Mouse (Mus musculus) mesoderm, embryonic 11.5 days (tissue): ENCODE measurements at regions not wholly inside any gene's neighbourhood (a gene's known extent, or its start where the extent isn't known, plus 50 kb on each side); places are given as distances from the start of the nearest gene placed in this dataset.

Source experiments
- DNase-seq: peaks from one replicate; pipeline ENCODE4 v3.0.0-alpha.2; 2012; ENCODE audit warnings: low read depth, low spot score

DNA sequence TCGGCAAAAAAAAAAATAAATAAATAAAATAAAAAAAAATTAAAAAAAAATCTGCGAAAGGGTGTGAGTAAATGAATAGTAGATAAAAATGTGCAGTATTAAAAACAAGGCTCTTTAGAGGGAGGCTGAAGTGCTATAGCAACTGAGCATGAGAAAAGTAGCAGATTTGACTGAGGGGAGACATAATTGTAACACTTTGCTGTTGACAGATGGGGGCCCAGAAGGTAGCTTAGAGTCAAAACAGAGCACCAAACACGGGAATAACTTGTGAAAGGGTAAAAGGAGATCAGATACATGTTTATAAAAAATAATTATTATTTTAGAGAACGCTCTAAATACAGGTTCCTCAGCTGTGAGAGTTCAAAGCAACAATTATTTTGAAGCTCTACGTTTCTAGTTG lies 605.1 kb downstream of the Tmem182 start:
- DNase-seq, result no peak

DNA sequence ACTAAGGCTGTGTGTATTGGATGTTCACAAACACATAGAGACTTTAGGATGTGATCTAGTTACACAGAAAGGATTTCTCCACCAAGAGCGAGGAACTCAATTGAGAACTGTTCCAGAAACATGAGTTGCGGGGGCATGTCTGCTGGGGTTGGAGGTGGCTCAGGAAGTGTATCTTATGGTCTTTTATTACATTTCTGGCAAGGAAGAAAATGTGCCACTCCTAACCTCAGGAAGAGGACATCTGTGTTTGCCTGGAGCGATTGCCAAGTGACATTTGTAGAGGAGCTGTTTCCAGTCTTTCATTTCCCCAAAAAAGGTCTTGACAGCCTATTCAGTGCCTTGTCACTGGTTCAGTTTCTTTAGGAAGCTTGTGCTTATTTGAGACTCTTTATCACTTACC lies 606.2 kb downstream of the Tmem182 start:
- DNase-seq, result no peak

- no peak for DNase-seq
These were observed 606.7 kb downstream of the Tmem182 start for GRCm38 (mm10) chr1:41412078-41412477.

GRCm38 (mm10) chr1:41420489-41421327 lies 615.3 kb downstream of the Tmem182 start:
- no peak for DNase-seq

DNA sequence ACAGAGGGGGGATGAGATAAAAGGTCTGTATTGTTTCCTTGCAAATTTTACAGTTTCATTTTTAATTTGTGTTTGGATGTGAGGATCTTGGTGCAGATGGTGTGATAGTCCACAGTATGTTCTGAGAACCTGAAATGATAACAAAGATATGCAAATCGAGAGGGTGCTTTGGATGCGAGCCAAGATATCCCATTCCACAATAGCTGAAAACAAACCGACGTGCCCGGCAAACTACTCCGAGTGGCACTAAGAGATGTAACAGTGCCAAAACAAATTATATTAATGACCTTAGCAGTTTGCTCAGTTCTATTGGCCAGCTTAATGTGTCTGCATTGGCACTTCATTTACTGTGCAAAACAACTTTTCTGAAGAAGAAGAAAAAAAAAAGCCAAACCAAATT lies 622.5 kb downstream of the Tmem182 start:
- no peak for DNase-seq

DNA sequence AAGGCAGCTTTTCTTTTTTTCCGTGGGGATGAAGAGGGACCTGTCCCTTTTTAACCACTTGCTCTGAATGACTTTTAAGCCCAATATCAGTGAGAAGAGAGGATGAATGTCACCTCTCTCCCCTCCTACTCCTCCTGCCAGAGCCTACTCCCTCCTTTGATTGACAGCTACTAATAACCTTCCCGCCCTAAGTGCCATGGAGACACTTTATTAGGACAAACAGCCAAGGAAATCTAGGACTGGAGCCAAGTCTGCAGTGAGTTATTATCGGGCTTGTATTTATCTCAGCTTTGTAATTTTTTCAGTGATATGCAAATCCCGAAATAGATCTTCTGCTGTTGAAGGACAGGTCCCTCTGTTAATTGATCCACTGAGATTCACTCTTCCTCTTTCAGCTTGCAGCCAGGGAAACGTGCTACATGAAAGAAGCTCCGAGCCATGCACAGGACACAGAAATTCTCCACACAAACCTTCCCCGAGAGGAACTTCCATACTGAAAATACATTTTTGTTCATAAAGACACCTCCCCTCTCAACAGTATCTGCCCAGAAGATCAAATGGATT lies 625.8 kb downstream of the Tmem182 start:
- DNase-seq, result peak; percentile 12

GRCm38 (mm10) chr1:41435379-41435778 lies 630.0 kb downstream of the Tmem182 start:
- no peak for DNase-seq

GRCm38 (mm10) chr1:41449972-41450371 lies 644.6 kb downstream of the Tmem182 start:
- DNase-seq, result no peak
